ENCODE assay signal across 26 mouse cellular contexts in the genomic region with DNA sequence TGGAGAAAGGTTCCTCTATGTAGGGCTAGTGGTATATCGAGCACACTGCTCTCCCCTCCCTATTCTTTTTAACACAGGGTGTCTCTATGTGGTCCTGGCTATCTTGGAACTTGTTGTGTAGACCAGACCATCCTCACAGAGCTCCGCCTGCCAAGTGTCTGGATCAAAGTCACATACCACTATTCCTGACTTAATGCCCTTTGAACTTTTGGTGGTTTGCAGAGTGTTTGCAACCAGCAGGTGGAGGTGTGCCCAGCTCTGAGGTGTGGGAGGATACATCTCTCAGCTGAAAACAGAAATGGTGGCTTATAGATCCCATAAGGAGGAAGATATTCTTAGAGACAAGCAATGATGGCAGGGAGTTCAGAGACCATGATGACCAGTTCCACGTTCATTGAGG.
DNase-seq lines count a peak whose midpoint lies in the region; ATAC-seq and TF ChIP-seq lines count a peak whose summit lies in the region.
"Had no signal": no experiment of that assay in that cellular context is flagged by ENCODE, and none has a peak within 500 bp of the region (broad histone marks: within the 10 kb centered on the region; RNA-seq: fewer than 3 reads in every experiment).

No protein-coding gene starts in this region.

- 77% methylated on average over 3 of the region's 3 CpGs for WGBS in kidney, adult 2 months
- WGBS in kidney, embryonic 14.5 days = 85% methylated on average over 3 of the region's 3 CpGs
- 86% methylated on average over 3 of the region's 3 CpGs for WGBS in kidney, postnatal 0 days
- WGBS in liver, adult 2 months = 63% methylated on average over 3 of the region's 3 CpGs

- H3K27me3 ChIP-seq in kidney, adult 2 months (replicated peaks; ENCODE audit: control insufficient read depth, insufficient read depth, low read length) = no peaks in the 10 kb centered on the region; the same call in 1 of the 2 replicates
- no peaks in the 10 kb centered on the region for H3K27me3 ChIP-seq in kidney, embryonic 14.5 days (ENCODE audit: control insufficient read depth, insufficient read depth, low read length)
- no peaks in the 10 kb centered on the region for H3K27me3 ChIP-seq in kidney, postnatal 0 days (ENCODE audit: insufficient read depth, low read length)
- no peaks in the 10 kb centered on the region for H3K27me3 ChIP-seq in liver, adult 2 months (ENCODE audit: control insufficient read depth, insufficient read depth, low read length)
- H3K27me3 ChIP-seq: embryonic facial prominence, embryonic 13.5 days; forebrain, embryonic 12.5 days; forebrain, embryonic 15.5 days; hindbrain, embryonic 12.5 days had no signal

- H3K79me2 ChIP-seq in liver, adult 2 months (ENCODE audit: control insufficient read depth, insufficient read depth, low read length) = no peaks in the 10 kb centered on the region

- no peak overlapping the region for H3K9ac ChIP-seq in kidney, embryonic 14.5 days (ENCODE audit: low read depth, low read length)
- no peak overlapping the region for H3K9ac ChIP-seq in kidney, postnatal 0 days (ENCODE audit: low read depth, low read length)
- H3K9ac ChIP-seq in liver, adult 2 months (ENCODE audit: low read depth, low read length) = no peak overlapping the region
- H3K9ac ChIP-seq: embryonic facial prominence, embryonic 13.5 days; forebrain, embryonic 12.5 days; forebrain, embryonic 15.5 days; hindbrain, embryonic 12.5 days had no signal

- no peak overlapping the region for H3K27ac ChIP-seq in kidney, adult 2 months (ENCODE audit: insufficient read depth, low read depth, low read length)
- H3K27ac ChIP-seq in kidney, embryonic 14.5 days (ENCODE audit: low read depth, low read length) = no peak overlapping the region
- no peak overlapping the region for H3K27ac ChIP-seq in kidney, postnatal 0 days
- no peak overlapping the region for H3K27ac ChIP-seq in liver, adult 2 months (replicated peaks; ENCODE audit: insufficient read depth, low read depth, low read length)
- H3K27ac ChIP-seq: embryonic facial prominence, embryonic 10.5 days; embryonic facial prominence, embryonic 13.5 days; forebrain, embryonic 12.5 days; forebrain, embryonic 15.5 days; gastrocnemius, adult 2 months; hindbrain, embryonic 12.5 days had no signal

- H3K4me1 ChIP-seq in kidney, adult 2 months (ENCODE audit: control insufficient read depth, insufficient read depth, low read length) = no peaks in the 10 kb centered on the region
- H3K4me1 ChIP-seq in kidney, embryonic 14.5 days (ENCODE audit: control insufficient read depth, insufficient read depth, low read length) = no peaks in the 10 kb centered on the region
- no peaks in the 10 kb centered on the region for H3K4me1 ChIP-seq in kidney, postnatal 0 days (replicated peaks; ENCODE audit: insufficient read depth, low read length)
- no peaks in the 10 kb centered on the region for H3K4me1 ChIP-seq in liver, adult 2 months (ENCODE audit: control insufficient read depth, insufficient read depth, low read length)
- H3K4me1 ChIP-seq: embryonic facial prominence, embryonic 10.5 days; embryonic facial prominence, embryonic 13.5 days; forebrain, embryonic 12.5 days; hindbrain, embryonic 12.5 days had no signal

- no peak for DNase-seq in frontal cortex, postnatal 10 days (ENCODE audit: low spot score in 2 of 2)
- DNase-seq in kidney, adult 2 months = peak; percentile 73
- no peak for DNase-seq in kidney, postnatal 0 days (ENCODE audit: low spot score)
- no peak for DNase-seq in kidney, postnatal 10 days
- peak; percentile 13 for DNase-seq in liver, adult 2 months (ENCODE audit: extremely low read depth, low read depth, low spot score)
- DNase-seq in liver = no peak
- DNase-seq: adrenal gland, adult 8-10 months; adrenal gland, postnatal 25 days; cerebellum, adult 11-12 months; cerebellum, adult 8-10 months; cerebellum, postnatal 10 days; cerebellum, postnatal 36 days; embryo, embryonic 11 days; gastrocnemius, adult 2 months; gastrocnemius, postnatal 14 days; heart, adult 11 months had no signal

- no peak for TF ChIP-seq POLR2A in kidney, adult 2 months (IDR thresholded peaks at IDR 0.05; ENCODE audit: low read depth, low read length)
- TF ChIP-seq POLR2A in liver, adult 2 months (IDR thresholded peaks at IDR 0.05; ENCODE audit: extremely low read depth, insufficient read depth, low read length) = no peak

- ATAC-seq in frontal cortex, adult (ENCODE audit: low TSS enrichment) = peak; percentile 22; the same call in 1 of the 2 replicates
- ATAC-seq in kidney, embryonic 14.5 days (ENCODE audit: low FRiP score, low TSS enrichment) = no peak
- ATAC-seq in kidney, postnatal 0 days (replicated peaks; ENCODE audit: low FRiP score, low read depth) = no peak
- ATAC-seq: activated CD4-positive, CD25-positive, alpha-beta regulatory T cell, adult 4 months; forebrain, embryonic 15.5 days had no signal

- peak; percentile 26; the same call in 1 of the 2 replicates for TF ChIP-seq CTCF in kidney, adult 2 months (conservative IDR thresholded peaks at IDR 0.05; ENCODE audit: insufficient read depth, insufficient read length, low read depth, low read length)
- TF ChIP-seq CTCF in kidney, postnatal 0 days (IDR thresholded peaks at IDR 0.05; ENCODE audit: low read depth) = 0 out of 2 replicates have a peak, but pooled peaks have one; percentile 7
- TF ChIP-seq CTCF in liver, adult 2 months (IDR thresholded peaks at IDR 0.05; ENCODE audit: low read depth, low read length) = no peak

- H3K4me3 ChIP-seq in kidney, adult 2 months (ENCODE audit: insufficient read depth, low read depth, low read length) = no peak overlapping the region
- H3K4me3 ChIP-seq in kidney, embryonic 14.5 days (ENCODE audit: low read length) = no peak overlapping the region
- no peak overlapping the region for H3K4me3 ChIP-seq in kidney, postnatal 0 days (replicated peaks; ENCODE audit: low read depth, low read length)
- no peak overlapping the region for H3K4me3 ChIP-seq in liver, adult 2 months (ENCODE audit: insufficient read depth, low read depth, low read length)
- H3K4me3 ChIP-seq: embryonic facial prominence, embryonic 10.5 days; embryonic facial prominence, embryonic 13.5 days; erythroblast, embryonic 14.5 days; forebrain, embryonic 12.5 days; forebrain, embryonic 15.5 days; gastrocnemius, adult 2 months; hindbrain, embryonic 12.5 days had no signal

- H3K36me3 ChIP-seq in kidney, adult 2 months (ENCODE audit: control insufficient read depth, insufficient read depth, low read length) = no peaks in the 10 kb centered on the region
- no peaks in the 10 kb centered on the region for H3K36me3 ChIP-seq in kidney, embryonic 14.5 days (ENCODE audit: control insufficient read depth, insufficient read depth, low read length)
- no peaks in the 10 kb centered on the region for H3K36me3 ChIP-seq in kidney, postnatal 0 days (ENCODE audit: insufficient read depth, low read length)
- H3K36me3 ChIP-seq in liver, adult 2 months (ENCODE audit: control insufficient read depth, insufficient read depth, low read length) = no peaks in the 10 kb centered on the region
- H3K36me3 ChIP-seq: embryonic facial prominence, embryonic 10.5 days; embryonic facial prominence, embryonic 13.5 days; forebrain, embryonic 12.5 days; forebrain, embryonic 15.5 days; hindbrain, embryonic 12.5 days had no signal

- H3K9me3 ChIP-seq in kidney, embryonic 14.5 days (ENCODE audit: control insufficient read depth, low read length) = no peaks in the 10 kb centered on the region
- no peaks in the 10 kb centered on the region for H3K9me3 ChIP-seq in kidney, postnatal 0 days (replicated peaks; ENCODE audit: low read length)
- H3K9me3 ChIP-seq: embryonic facial prominence, embryonic 10.5 days; embryonic facial prominence, embryonic 13.5 days; forebrain, embryonic 12.5 days; forebrain, embryonic 15.5 days; hindbrain, embryonic 12.5 days had no signal

- H3K4me2 ChIP-seq in kidney, embryonic 14.5 days (replicated peaks; ENCODE audit: low read depth, low read length) = no peak overlapping the region
- H3K4me2 ChIP-seq in kidney, postnatal 0 days (ENCODE audit: low read length) = no peak overlapping the region
- H3K4me2 ChIP-seq: embryonic facial prominence, embryonic 13.5 days; forebrain, embryonic 12.5 days; forebrain, embryonic 15.5 days; heart, embryonic 11.5 days; hindbrain, embryonic 12.5 days had no signal

Comparison
In these comparisons a context has a peak if more than half of its experiments do, and no peak if none do; other contexts are left out.
1. DNase-seq: peak in kidney, adult 2 months (single experiment) and liver, adult 2 months (single experiment); none in frontal cortex, postnatal 10 days (0 of 2), kidney, postnatal 0 days (single experiment), kidney, postnatal 10 days (single experiment) and liver (single experiment).